Mouse (Mus musculus) common myeloid progenitor, adult 5-6 weeks (primary cell): ENCODE data around the gene Larp6. TPM values are rescaled to one million over a fixed set of nuclear protein-coding genes. Genes with fewer than 3 reads are reported as not detected.
A peak's percentile ranks its signal among the peaks of the same experiment; 100 is the strongest.

ENCODE experiments used
- ATAC-seq: replicated peaks from 2 replicates; pipeline ENCODE4 v1.8.0; 2016; ENCODE audit warnings: low read depth, mild to moderate bottlenecking, moderate TSS enrichment, inconsistent platforms; ENCODE audit not compliant: poor library complexity, severe bottlenecking
- total RNA-seq: library from RNA; stranded (forward); fragments of 200-1000, 187-1606 nt; gene quantifications from 2 replicates; pipeline ENCODE4 v1.2.3, GENCODE M21; 2017

Gene Larp6
- total RNA-seq, 1 experiment from 2014 or later = not detected

DNA sequence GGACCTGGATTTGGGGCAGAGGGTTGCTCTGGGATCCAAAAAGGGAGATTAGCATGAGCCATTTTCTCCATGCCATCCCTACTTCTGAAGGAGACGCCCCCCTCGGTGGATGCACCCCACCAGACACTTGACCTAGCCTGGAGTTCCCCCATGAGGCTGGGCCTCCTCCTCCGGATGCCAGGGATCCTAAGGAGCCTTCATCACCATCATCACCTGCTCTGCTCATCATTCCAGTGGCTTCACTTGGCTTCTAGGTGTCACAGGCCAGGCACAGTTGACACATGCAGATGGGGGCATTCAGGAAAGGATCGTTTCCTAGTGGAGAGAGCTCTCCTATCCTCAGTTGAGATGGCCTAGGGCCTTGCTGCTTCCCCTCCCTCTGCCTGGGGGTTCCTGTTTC is 827 bp downstream of the Larp6 start:
- no peak for ATAC-seq

DNA sequence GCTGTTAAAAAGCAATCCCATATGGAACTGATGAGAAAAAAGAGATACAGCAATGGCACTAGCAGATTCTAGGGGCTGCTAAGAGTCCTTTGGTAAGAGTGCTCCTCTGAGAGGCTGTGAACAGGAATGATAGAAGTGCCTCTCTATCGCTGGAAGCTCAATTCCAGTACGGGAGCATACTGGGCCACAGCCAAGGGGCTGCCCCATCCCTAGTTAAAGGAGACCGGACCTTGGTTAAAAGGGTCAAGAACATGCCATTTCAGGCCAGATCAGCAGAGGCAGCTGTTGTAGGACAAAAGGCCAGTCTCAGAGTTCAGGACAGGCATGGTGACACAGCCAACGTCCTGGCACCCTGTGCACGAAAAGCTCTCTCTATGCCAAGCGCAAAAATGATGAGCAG is 1.4 kb downstream of the Larp6 start:
- ATAC-seq = no peak

DNA sequence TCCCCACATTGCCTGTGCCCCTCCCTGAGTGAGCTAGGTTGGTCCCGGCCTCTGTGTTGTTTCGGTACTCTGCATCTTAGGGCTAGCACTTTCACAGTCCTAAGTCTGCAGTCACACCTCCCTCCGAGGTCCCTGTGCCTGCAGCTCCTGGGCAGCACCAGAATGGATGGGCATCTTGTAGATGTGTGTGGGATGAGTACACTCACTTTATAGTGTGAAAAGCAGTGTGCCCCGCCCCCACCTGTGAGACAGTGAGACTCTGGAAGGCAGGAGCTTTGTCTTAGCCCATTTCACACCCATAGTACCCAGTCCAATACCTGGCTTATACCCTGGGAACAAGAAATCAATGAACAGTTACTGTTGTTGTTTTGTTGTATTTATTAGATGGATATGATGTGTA is 2.5 kb downstream of the Larp6 start:
- no peak for ATAC-seq

DNA sequence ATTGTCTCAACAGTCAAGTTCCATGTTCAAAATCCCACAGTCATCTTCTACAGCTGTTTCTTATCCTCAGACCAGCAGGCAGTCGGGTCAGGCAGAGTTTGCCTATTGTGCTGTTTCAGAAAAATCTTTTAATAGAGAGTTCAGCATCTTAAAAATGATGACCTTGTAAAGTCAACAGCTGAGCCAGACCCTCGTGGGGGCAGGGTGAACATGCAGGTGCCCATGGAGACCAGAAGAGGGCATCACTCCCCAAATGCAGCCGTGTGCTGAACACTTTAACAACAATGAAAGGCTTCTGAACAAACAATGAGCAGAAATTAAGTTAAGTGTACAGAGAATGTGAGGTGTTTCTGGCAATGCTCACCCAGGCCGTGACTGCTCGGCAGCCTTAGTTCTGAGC is 3.0 kb downstream of the Larp6 start:
- ATAC-seq = no peak

DNA sequence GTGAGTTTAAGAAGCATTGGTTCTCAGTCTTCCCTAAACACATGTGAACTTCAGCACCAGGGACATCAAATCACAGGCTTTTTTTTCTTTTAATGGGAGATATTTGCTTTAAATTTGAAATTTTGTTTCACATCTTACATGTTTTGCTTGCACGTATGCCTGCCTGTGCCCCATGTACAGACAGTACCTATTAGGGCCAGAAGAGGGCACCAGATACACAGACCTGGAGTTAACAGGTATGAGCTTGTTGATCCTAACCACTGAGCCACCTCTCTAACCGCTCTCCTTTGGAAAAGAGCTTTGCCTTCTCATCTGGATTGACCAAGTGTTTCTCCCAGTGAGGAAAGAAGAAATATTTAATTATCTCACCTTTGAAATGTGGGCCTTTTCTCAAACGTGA is 5.5 kb downstream of the Larp6 start:
- peak; percentile 60; the same call in 1 of the 2 replicates for ATAC-seq

DNA sequence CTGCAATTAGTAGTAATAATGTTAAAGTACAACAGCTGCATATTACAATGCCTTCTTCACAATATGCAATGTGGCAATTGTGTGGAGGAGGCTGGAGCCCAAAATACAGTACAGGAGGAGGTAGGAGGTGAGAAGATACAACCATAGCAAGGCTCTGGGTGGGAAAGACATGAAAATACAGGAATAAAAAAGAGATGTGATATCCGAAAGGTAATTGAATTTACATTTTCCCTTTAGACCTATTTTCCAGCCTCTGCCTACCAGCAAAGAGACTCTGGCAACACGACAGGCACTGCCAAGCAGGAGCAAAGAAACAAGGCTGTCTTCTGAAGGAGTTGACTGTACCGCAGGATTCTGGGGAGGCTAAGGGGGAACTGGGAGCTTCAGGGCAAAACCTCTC is 6.9 kb downstream of the Larp6 start:
- ATAC-seq = no peak

DNA sequence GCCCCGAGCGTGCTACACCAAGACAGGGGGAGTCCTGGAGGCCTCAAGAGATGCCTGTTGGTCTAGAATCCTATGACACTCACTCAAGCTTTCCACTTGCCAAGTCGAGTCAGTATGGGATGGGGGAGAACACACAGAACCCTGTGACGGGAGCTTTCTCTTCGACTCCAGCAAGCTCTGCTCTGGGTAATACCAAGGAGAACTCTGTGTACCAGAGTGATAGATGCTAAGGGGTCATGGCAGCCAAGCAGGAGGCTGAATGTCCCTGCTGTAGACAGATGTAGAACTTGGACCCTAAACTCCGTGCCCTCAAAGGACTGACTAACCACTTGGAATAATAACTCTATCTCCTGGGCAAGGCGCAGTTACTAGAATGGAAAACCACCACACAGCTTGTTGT is 12.2 kb downstream of the Larp6 start:
- ATAC-seq = no peak

DNA sequence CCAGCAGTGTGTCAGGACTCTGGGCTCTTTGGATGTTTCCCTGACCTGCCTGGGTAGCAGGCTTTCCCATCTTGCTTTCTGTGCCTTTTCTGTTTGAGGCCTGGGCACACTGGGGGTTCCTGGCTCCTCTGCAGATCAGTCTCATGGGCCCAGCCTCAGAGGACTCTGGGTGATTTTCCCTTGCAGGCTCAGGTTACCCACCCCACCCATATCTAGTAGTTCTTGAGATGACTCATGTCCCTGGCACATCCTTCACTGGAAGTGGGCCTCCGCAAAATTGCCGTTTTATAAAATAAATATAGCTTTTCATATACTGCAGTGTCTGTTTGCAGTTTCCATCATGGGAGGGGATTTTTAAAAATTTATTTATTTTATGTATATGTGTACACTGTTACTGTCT is 21.5 kb downstream of the Larp6 start:
- no peak for ATAC-seq

DNA sequence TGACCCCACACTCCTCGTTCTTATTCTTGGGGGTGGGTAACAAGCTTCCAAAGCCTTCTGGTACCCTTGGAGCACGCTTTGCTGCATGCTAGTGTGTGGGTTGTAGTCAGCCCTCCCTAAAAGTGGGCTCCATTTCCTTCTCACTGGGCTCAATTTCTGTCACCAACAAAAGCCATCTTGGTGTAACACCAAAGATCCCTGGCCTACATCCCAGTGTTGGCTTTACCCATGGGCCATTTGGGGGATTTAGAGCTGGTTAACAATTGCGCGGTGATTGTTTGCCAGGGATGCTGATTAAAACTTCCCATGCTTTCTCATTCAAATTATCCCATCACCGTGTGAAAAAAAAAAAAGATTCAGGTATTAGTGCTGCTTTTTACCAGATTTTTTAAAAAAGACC is 26.3 kb downstream of the Larp6 start:
- ATAC-seq = no peak

DNA sequence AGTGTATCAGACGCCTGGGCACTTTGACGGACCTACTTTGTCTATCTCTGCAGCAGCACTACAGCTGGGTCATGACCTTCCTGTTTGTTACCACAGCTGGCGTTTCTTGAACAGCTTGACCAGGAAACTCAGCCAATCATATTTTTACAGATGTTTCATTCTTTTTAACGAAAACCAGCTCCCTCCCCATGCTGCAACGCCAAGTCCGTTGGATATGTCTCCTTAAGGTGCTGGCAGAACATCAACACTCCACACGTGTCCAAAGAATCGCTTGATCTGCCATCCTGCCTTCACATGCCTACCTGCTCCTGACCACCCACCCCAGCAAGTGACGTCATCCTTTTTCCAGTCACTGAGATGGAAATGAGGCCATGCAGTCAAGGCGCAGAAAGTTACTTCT is 28.6 kb downstream of the Larp6 start:
- no peak for ATAC-seq

DNA sequence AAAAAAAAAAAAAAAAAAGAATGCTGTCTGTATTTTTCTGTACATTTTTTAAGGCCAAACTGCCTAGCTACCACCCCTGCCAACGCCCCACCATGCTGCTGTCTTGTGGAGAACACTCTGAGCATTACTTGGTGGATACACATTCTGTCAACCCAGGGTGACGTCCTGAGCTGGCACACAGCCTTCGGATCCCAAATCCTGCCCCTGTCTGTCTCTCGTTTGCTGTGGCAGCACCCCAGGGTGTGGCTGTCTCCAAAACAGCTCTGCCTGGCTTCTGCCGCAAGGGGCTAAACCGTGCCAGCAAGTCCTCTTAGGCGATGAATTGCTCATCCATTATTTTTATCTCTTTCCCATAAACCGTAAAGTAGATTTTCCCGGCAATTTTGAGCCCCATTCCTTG is 29.7 kb downstream of the Larp6 start:
- ATAC-seq = no peak

DNA sequence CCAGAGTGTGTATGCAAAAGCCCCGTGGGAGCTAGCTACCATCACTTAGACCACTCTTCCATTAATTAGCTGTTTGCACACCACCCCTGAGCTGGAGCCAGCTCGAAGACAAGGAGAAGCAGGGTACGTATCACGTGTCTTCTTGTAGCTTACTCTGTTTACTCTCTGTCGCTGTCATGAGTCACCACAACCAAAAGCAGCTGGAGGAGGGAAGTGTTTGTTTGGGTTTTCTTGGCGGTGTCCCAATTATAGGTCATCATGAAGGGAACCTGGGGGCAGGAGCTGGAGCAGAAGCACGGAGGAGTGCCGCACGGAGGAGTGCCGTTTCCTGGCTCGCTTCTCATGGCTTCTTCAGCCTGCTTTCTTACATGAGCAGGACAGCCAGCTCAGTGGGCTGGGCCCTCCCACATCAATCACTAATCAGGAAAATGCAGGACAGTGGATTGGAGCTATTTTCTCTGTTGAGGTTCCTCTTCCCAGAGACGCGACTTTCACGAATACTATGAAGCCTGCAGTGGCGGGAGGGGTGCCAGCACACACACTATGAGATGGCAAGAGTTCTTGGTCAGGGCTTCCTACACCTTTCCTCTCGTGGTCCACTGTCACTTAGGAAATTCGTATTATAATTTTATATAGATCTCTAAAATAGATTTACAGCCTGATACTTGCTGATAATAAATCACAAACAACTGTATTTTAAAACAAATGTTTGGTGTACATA is 30.6 kb downstream of the Larp6 start:
- ATAC-seq = peak; percentile 69

DNA sequence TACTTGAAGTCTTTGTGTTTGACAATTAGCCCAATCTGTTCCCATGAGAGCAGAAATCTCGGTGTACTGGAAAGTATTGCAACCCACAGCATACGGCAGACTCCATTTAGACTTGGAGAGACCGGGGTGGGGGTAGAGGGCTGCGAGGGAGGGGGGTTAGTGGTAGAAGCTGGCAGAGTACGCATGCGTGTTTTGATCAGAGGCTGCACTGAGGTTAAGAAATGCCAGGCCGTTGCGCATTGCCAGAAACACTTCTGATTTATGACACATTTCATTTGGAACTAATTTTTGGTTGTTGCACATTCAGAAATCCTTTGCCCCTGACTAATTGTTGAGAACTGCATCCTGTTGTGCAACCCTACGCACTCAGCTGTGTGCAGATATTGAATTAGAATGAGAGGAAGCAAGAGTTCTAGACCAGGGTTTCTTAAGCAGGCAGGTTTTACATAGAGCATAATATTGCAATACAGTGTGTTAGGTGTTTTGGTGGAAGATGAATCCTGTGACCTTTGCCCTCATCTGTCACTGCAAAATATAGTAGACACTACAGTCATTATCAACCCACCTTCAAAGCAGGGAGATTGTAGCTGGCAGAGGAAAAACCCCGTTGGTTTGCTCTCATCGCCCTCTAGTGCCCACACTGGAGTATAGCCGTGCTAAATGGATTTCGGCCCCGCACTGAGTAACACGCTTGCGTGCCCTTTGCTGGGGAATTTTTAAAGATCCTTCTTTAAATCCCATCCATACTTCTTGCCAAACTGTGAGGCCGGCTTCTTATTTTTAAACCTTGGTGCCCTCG is 31.6 kb downstream of the Larp6 start:
- ATAC-seq = peak; percentile 86

DNA sequence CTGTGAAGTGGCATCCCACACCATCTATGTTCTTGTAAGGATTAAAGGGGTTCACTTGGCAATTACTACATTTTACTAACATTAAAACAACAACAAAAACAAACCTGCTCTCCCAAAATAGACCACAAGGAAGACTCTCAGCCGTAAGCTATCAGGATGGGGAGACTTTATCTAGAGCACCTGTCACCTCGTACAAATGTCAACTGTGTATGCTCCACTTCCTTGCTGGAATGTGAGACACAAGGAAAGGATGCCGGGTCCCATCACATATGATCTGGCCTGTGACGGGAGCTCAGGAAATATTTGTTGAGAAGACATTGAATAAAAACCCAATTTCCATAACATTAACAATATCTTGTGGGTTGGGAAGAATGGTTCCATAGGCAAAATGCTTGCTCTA is 32.2 kb downstream of the Larp6 start:
- no peak for ATAC-seq

DNA sequence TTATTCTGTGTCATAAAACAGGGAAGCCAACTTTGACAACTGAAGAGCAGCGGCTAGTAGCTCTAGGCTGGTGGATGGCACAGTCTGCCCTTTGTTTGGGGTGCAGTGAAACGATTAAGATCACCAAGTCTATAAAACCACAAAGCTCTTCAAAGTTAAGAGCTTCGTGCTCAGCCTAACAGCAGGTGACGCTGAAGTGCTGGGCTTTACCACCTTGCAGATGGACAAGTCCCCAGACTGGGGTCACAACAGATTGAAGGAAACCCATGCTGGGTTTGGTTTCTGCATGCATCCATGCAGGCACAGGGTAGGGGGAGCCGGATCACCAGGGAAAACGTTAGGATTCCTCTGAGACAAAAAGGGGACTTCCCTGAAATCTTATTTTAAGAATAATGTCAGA is 33.8 kb downstream of the Larp6 start:
- ATAC-seq = no peak

DNA sequence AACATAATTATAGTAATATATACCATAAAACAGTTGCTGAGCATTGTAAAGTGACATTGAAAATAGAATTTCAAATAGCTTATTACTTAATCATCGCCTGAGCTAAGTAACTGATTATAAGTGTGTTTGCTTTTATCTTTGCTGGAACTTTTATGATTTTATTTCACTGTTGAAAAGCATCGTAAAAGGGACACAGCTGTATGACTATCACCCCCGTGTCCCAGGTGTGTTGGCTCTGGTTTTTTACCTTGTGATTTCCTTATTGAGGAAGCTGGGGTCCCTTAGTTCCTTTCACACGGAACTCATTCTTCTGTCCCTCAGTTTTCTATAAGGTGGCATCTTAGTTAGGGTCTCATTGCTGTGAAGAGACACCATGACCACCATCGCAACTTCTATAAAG is 34.9 kb downstream of the Larp6 start:
- no peak for ATAC-seq

DNA sequence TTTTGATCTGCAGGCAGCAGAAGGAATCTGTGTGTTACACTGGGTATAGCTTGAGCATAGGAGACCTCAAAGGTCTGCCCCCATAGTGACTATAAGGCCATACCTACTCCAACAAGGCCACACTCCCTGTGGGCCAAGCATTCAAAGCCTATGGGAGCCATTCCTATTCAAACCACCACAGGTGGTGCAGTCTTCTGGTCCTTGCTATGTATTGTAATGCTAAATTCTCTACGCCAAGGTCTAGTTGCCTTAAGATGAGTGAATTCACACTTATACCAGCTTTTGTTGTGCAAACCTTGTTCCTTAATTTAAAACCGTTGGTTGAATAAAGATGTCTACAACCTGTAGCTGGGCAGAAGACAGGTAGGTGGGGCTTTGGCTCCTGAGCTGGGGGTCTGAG is 35.4 kb downstream of the Larp6 start:
- ATAC-seq = no peak

DNA sequence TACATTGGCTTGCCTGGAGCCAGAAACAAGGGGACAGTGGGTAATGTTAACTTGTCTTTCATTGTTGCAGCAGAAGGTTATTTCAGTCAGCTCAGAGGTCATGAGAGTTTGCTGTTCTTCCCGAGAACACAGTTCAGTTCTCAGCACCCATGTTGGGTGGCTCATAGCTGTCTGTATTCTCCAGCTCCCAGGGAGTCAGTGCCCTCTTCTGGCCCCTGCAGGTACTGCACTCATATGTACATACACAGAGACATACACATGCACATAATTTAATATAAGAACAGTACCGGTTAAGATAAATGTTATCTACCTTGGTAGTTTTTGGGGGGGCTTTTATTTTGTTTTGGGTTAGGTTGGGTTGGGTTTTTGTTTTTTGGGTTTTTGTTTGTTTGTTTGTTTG is 36.3 kb downstream of the Larp6 start:
- ATAC-seq = no peak

DNA sequence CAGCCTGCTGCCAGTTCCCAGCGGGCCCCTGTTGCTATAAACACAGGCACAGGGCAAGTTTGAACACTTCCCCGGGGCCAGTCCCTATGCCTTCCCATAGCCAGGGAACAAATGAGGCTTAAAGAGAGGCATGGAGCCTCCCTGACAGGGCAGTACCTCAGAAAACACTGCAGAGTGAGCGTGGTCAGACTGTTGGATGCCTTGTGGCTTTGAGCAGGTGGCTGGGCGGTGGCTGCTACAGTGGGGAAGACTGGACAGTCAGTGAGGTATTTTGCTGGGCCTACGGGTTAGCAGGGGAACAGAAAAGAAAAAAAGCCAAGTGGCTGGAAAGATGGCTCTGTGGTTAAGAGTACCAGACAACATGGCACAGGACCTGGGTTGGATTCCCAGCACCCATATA is 38.3 kb downstream of the Larp6 start:
- no peak for ATAC-seq

DNA sequence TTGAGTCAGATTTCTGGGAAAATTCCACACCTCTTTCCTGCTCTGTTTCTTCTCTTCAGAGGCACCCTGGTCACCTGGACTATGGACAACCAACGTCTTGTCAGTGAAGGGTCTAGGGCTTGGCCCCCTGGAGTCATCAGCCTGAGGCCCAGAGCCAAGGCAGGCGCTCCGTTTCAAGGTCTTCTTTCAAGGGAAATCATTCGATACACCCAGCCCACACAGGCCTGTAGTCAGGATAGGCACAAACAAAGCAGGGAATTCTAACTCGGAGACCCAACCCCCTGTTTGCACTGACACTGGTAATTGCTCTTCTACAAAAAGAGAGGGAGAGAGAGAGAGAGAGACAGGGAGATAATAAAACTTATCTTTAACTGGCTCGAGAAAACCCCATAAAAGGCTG is 39.2 kb downstream of the Larp6 start:
- no peak for ATAC-seq

DNA sequence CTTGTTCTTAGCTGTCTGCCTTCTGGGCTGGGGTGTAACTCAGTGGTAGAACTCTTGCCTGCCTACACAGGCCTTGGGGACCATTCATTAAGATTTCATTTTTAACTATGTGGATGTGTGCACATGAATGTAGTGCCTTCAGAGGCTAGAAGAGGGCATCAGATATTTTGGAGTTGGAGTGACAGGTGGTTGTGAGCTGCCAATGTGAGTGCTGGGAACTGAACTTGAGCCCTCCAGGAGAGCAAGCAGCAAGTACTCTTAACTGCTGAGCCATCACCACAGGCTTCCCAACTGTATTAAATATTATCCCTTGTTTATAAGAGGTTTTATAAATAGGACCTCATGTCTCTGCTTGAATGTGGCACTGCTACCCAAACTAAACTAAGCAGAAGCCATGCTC is 39.8 kb downstream of the Larp6 start:
- no peak for ATAC-seq

DNA sequence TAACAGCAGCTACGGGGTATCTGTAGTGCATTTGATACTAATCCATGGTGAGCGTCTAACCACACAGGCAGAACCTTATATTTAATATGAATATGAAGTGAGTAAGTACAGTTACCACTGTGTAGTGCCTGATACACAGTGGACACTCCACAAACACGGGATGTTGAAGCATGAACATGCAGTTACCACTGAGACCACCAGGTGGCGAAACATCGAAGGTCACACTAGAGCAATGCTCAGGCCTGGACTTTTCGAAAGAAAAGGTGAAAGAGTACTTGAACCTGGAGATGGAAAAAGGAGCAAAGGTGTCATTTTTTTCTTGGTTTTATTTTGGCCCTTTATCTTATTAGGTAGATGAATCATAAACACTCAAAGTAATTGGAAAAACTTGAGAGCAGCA is 43.5 kb downstream of the Larp6 start:
- peak; percentile 76 for ATAC-seq
